Mouse (Mus musculus): ENCODE data around the gene Gstp3.
"Not testable (repeated sequence)": the region's sequence is repeated elsewhere in the genome, so short reads cannot be mapped to it uniquely, and the experiment has no call there.

The Gstp3 gene

GRCm38 (mm10) chr19:4090446-4090845 is 31.1 kb upstream of the Gstp3 start:
- no peak for DNase-seq (ENCODE audit: low read depth, low spot score)

- no peak for DNase-seq (ENCODE audit: low read depth, low spot score)
Measured at GRCm38 (mm10) chr19:4089128-4089527, 29.8 kb upstream of the Gstp3 start.

- DNase-seq (ENCODE audit: low read depth, low spot score) = peak; percentile 46
Measured at GRCm38 (mm10) chr19:4088146-4088545, 28.8 kb upstream of the Gstp3 start.

GRCm38 (mm10) chr19:4087090-4087489 is 27.7 kb upstream of the Gstp3 start:
- no peak for DNase-seq (ENCODE audit: low read depth, low spot score)

GRCm38 (mm10) chr19:4086156-4086555 is 26.8 kb upstream of the Gstp3 start:
- no peak for DNase-seq (ENCODE audit: low read depth, low spot score)

GRCm38 (mm10) chr19:4084984-4085383 is 25.6 kb upstream of the Gstp3 start:
- DNase-seq (ENCODE audit: low read depth, low spot score) = no peak

GRCm38 (mm10) chr19:4083826-4084225 is 24.5 kb upstream of the Gstp3 start:
- DNase-seq (ENCODE audit: low read depth, low spot score) = no peak

- DNase-seq (ENCODE audit: low read depth, low spot score) = no peak
Measured at GRCm38 (mm10) chr19:4083316-4083715, 23.9 kb upstream of the Gstp3 start.

GRCm38 (mm10) chr19:4082219-4082965 is 23.0 kb upstream of the Gstp3 start:
- DNase-seq (ENCODE audit: low read depth, low spot score) = no peak

- no peak for DNase-seq (ENCODE audit: low read depth, low spot score)
Measured at GRCm38 (mm10) chr19:4081394-4081793, 22.0 kb upstream of the Gstp3 start, which contains the start of gene Cabp2. Cabp2 (plus strand) TSS chr19:4081578.

GRCm38 (mm10) chr19:4080511-4081009 is 21.2 kb upstream of the Gstp3 start:
- no peak for DNase-seq (ENCODE audit: low read depth, low spot score)

GRCm38 (mm10) chr19:4079594-4079993 is 20.2 kb upstream of the Gstp3 start:
- no peak for DNase-seq (ENCODE audit: low read depth, low spot score)

GRCm38 (mm10) chr19:4075531-4075930 is 16.2 kb upstream of the Gstp3 start:
- no peak for DNase-seq (ENCODE audit: low read depth, low spot score)

GRCm38 (mm10) chr19:4072706-4073424 is 13.5 kb upstream of the Gstp3 start:
- no peak for DNase-seq (ENCODE audit: low read depth, low spot score)

- DNase-seq (ENCODE audit: low read depth, low spot score) = no peak
Measured at GRCm38 (mm10) chr19:4071406-4071805, 12.0 kb upstream of the Gstp3 start.

GRCm38 (mm10) chr19:4070756-4071155 is 11.4 kb upstream of the Gstp3 start:
- DNase-seq (ENCODE audit: low read depth, low spot score) = no peak

GRCm38 (mm10) chr19:4070311-4070710 is 10.9 kb upstream of the Gstp3 start:
- no peak for DNase-seq (ENCODE audit: low read depth, low spot score)

GRCm38 (mm10) chr19:4068717-4069410 is 9.5 kb upstream of the Gstp3 start:
- no peak for DNase-seq (ENCODE audit: low read depth, low spot score)

GRCm38 (mm10) chr19:4068242-4068641 is 8.9 kb upstream of the Gstp3 start:
- not testable (repeated sequence) for DNase-seq (ENCODE audit: low read depth, low spot score)

- no peak for DNase-seq (ENCODE audit: low read depth, low spot score)
Measured at GRCm38 (mm10) chr19:4066877-4067276, 7.5 kb upstream of the Gstp3 start.

- no peak for DNase-seq (ENCODE audit: low read depth, low spot score)
Measured at GRCm38 (mm10) chr19:4066280-4066679, 6.9 kb upstream of the Gstp3 start.

- DNase-seq (ENCODE audit: low read depth, low spot score) = not testable (repeated sequence)
Measured at GRCm38 (mm10) chr19:4064501-4064900, 5.1 kb upstream of the Gstp3 start.

All from R1 (cell line).